Mouse (Mus musculus): ENCODE measurements around the gene Rassf7. TPM values are rescaled to one million over a fixed set of nuclear protein-coding genes. Genes with fewer than 3 reads are reported as not detected.

Rassf7 gene
- 20.3 and 23.3 TPM in 2 replicates for polyA plus RNA-seq (2012; rRNA removed)

DNA sequence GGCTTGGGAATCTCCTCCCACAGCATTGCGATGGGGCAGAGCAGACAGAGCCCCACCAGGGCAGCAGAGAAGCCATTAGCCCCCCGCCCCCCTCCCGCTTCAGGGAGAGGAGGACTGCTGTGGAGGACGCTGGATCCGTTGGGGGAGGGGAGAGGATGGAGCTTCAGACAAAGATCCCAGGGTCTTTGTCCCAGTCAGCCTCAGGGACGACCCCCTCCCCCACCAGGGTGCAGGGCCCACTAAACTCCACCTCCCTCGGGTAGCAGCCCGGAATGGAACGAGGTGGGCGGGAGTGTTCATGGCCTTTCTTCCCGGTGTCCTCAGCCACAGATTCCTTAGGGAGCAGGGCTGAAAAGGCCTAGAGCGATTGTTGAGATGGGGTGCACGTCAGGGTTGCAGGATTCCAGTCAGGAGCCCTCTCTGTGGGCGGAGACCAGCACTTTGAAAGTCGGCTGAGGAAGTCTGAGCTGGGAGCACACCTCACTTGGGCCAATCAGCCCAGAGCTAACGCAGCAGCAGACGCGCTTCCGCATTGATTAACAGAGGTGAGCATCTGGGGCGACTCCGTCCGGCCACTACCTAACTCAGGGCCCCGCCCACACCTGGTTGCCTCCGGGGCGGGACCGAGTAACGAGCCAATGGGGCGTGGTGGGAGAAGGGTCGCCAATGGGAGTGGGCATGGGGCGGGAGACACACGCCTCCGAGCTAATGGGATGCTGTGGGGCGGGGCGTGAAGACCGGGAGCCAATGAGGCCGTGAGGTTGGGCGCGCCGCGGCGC is at the start of gene Rassf7:
Gene Rassf7, plus strand, starts transcription at position 760 of the 779 bp plus-strand sequence.

DNA sequence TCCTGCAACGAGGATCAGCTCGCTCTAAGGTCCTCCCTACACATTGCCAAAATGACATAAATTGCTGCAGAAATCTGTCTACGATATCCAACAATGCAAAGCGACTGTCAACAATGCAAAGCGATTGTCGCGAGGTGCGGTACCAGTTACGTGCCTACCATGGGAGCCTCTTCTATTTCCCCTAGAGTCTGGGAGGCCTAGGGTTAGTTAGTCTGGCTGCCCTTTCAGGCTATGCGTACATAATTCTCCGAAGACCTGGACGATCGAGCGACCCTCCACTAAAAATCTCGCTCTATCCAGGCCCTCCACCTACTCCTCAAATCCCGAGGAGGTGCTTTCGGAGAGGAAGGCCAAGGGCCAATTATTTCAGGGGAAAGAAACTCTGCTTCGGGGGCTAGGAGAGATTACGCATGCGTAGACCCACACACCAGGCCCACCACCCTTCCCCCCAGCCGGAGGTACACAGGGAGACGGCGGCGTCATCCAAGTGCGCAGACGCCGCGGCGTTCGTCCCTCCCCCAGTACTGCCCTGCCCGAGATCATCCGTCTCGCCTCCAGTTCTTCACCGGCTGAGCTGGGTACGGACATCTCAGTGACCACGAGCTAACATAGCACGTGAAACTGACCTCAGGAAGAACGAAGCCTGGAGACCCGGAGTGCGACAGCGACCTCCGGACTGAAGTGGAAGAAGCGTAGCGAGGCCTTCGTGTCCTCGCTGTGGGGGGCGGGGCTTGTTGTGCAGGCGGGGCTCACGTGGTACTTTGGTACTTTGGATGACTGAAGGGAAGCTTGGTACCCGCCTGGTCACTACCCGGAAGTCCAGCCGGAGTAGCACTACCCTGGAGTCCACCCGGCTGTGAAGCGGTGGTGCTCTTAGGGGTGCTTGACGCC is 43.3 kb upstream of the Rassf7 start, which contains the start of gene Rnh1:
Gene Rnh1, minus strand, starts transcription at position 742 of the 891 bp plus-strand sequence.

DNA sequence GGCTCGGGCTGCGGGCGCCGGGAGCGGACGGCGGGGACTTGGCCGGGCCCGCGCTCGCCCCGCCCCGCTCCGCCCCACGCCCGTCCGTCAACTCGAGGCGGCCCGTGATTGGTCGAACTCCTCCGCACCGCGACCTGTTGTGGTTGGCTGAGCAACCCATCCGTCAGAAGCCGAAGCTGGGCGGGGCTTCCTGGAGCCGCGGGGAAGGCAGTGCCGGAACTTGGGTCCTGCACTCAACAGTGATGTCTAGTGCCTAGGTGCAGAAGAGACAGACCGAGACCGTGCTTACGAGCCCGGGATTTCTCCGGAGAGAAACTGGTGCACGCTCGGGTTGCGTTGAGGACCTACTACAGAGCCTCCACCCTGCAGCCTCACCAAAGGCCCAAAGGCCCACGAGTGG is 21.7 kb upstream of the Rassf7 start, which contains the start of the genes Hras and Lrrc56:
Gene Hras, minus strand, starts transcription at position 58 of the 400 bp plus-strand sequence.
Gene Lrrc56, plus strand, starts transcription at position 210 of the 400 bp plus-strand sequence.

DNA sequence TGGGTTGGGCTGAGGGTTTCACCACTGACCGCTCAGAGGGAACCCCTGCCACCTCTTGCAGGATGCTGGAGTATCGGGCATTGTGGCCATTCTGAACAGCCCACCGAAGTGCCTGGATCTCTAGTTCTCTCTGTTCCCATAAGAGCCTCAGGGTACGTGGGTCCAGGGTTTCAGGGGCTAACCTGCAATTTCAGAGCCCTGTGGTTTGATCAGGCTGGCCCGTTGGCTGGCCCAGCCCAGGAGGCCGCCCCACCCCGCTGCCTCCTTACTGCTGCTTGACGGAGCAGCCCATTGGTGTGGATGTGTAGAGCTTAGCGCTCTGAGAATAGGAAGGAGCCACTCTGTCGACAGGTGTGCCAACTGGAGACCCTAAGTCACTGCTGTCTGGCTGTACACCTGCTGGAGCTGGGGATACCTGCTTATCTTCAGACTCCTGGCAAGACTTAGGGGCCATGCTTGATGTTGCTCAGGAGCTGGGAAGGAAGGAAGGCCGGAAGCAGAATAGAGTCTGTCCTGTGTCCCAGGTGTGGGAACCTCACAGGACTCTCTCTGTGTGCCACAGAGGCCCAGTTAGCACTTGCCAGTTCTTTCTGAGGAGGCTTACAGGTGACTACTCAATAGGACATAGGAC is 1.9 kb upstream of the Rassf7 start, which contains the start of gene Lmntd2:
Gene Lmntd2, minus strand, starts transcription at position 476 of the 631 bp plus-strand sequence.

DNA sequence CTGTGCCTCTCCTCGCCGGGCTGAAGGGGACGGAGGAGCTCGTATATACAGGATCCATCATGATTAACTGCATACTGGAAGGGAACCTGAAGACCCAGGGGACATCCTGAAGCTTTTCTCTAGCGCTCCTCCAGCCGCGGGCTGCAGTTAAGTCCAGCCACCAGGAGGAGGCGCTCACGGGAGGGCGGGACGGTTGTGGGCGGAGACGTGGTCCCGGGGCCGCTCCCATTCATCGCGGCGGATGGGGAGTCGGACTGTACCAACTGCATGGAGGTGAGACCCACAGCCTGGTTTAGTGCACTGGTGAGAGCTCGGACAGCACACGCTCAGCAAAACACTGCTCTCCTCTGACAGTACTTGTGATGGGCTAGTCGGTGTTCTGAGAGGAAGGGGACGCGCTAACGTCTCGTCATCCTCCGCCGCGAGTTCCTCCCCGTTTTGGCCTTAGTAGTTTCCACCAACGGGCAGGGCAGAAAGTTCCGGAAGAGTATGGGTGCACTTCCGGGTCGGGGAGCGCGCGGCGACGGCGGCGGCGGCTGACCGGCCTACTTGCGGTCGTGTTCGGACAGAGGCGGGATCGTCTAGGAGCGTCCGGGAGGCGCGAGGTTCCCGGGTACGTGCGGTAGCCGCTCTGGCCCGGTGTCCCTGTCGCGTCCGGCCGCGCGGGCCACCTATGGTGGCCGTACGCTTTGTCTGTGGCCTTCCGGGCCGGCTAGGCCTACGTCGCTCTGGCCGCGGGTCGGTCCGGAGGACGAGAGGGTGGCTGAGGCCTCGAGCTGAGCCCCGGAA is 12.8 kb downstream of the Rassf7 start, which contains the start of gene Phrf1:
Gene Phrf1, plus strand, starts transcription at position 506 of the 789 bp plus-strand sequence.

DNA sequence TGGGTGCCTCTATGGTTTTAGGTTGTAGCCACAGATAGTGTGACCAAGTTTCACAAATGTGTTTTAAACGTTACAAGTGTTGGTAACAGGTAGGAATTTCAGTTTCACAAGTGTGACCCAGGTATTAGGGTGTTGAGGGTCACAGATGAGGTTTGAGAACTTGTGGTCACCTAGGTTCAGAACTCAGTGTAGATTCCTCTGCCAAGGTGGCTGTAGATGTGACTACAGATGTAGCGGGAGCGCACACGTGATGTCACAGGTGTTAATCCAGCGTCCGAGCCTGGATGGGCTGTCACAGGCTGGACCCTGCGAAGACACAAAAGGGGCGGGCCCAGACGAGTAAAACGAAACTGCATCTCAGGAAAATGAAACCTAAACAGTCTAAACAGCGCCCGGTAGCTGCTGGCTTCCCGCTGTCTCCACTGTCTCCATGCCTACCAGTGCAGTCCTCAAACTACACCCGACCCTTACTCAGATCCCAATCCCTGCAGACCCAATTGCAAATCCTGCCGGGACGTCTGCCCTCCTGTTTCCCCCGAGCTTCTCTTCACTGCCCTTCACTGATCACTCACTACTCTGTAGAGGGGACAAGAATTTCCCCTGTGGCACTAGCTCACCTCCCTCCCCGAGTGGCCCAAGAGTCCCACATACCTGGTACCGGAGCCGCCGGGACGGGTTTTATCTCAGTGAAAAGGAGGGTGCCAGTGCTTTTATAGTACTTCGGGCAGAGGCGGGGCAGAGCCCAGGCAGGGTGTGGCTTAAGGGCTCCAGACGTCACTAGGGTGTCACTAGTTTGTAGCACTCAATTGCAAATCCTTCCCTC is 50.3 kb downstream of the Rassf7 start, which contains the start of gene Irf7:
Gene Irf7, minus strand, starts transcription at position 743 of the 823 bp plus-strand sequence.

Other genes starting within 250 kb of the Rassf7 start
- gene Ifitm1, start 248.6 kb upstream of the Rassf7 start, polyA plus RNA-seq (2012; rRNA removed), result 33.6 and 57.6 TPM in 2 replicates
- 43.6 and 46.5 TPM in 2 replicates for gene Ifitm3, start 205.1 kb upstream of the Rassf7 start, polyA plus RNA-seq (2012; rRNA removed)
- 0.56 and 0.82 TPM in 2 replicates for gene Ifitm6, start 197.9 kb upstream of the Rassf7 start, polyA plus RNA-seq (2012; rRNA removed)
- gene Gm17387, start 186.7 kb upstream of the Rassf7 start, polyA plus RNA-seq (2012; rRNA removed), result not detected in 2 replicates
- 186 and 189 TPM in 2 replicates for gene B4galnt4, start 154.8 kb upstream of the Rassf7 start, polyA plus RNA-seq (2012; rRNA removed)
- 0.04 and 1.6 TPM in 2 replicates for gene Pkp3, start 137.6 kb upstream of the Rassf7 start, polyA plus RNA-seq (2012; rRNA removed)
- gene Sigirr, start 115.3 kb upstream of the Rassf7 start, polyA plus RNA-seq (2012; rRNA removed), result 2.3 and 2.5 TPM in 2 replicates
- 0.92 and 1.00 TPM in 2 replicates for gene Ano9, start 98.1 kb upstream of the Rassf7 start, polyA plus RNA-seq (2012; rRNA removed)
- gene Ptdss2, start 93.5 kb upstream of the Rassf7 start, polyA plus RNA-seq (2012; rRNA removed), result 57.7 and 58.1 TPM in 2 replicates
- 31.5 and 34.6 TPM in 2 replicates for gene Rnh1, start 43.0 kb upstream of the Rassf7 start, polyA plus RNA-seq (2012; rRNA removed)
- gene Hras, start 21.9 kb upstream of the Rassf7 start, polyA plus RNA-seq (2012; rRNA removed), result 203 and 213 TPM in 2 replicates
- 14.1 and 14.9 TPM in 2 replicates for gene Lrrc56, start 21.7 kb upstream of the Rassf7 start, polyA plus RNA-seq (2012; rRNA removed)
- 0.92 and 0.97 TPM in 2 replicates for gene Lmntd2, start 1.8 kb upstream of the Rassf7 start, polyA plus RNA-seq (2012; rRNA removed)
- gene Phrf1, start 12.9 kb downstream of the Rassf7 start, polyA plus RNA-seq (2012; rRNA removed), result 24.7 and 26.9 TPM in 2 replicates
- 4.2 and 6.9 TPM in 2 replicates for gene Irf7, start 50.6 kb downstream of the Rassf7 start, polyA plus RNA-seq (2012; rRNA removed)
- gene Cdhr5, start 60.9 kb downstream of the Rassf7 start, polyA plus RNA-seq (2012; rRNA removed), result 0.04 and 0.08 TPM in 2 replicates
- gene Sct, start 63.3 kb downstream of the Rassf7 start, polyA plus RNA-seq (2012; rRNA removed), result 1.5 and 2.2 TPM in 2 replicates
- 0.66 and 0.71 TPM in 2 replicates for gene Drd4, start 76.1 kb downstream of the Rassf7 start, polyA plus RNA-seq (2012; rRNA removed)
- 67.1 and 68.9 TPM in 2 replicates for gene Deaf1, start 111.8 kb downstream of the Rassf7 start, polyA plus RNA-seq (2012; rRNA removed)
- 53.0 TPM in 2 replicates for gene Tmem80, start 111.9 kb downstream of the Rassf7 start, polyA plus RNA-seq (2012; rRNA removed)
- 1.3 and 3.0 TPM in 2 replicates for gene Eps8l2, start 123.0 kb downstream of the Rassf7 start, polyA plus RNA-seq (2012; rRNA removed)
- gene Taldo1, start 176.3 kb downstream of the Rassf7 start, polyA plus RNA-seq (2012; rRNA removed), result 245 and 264 TPM in 2 replicates
- gene Gatd1, start 198.3 kb downstream of the Rassf7 start, polyA plus RNA-seq (2012; rRNA removed), result 69.5 and 71.9 TPM in 2 replicates
- gene Cend1, start 213.6 kb downstream of the Rassf7 start, polyA plus RNA-seq (2012; rRNA removed), result 63.4 and 64.9 TPM in 2 replicates
- gene Slc25a22, start 222.0 kb downstream of the Rassf7 start, polyA plus RNA-seq (2012; rRNA removed), result 166 and 178 TPM in 2 replicates
- gene Pidd1, start 228.2 kb downstream of the Rassf7 start, polyA plus RNA-seq (2012; rRNA removed), result 9.0 and 10.0 TPM in 2 replicates
- 868 and 877 TPM in 2 replicates for gene Rplp2, start 231.5 kb downstream of the Rassf7 start, polyA plus RNA-seq (2012; rRNA removed)
- 14.3 and 15.6 TPM in 2 replicates for gene Pnpla2, start 239.3 kb downstream of the Rassf7 start, polyA plus RNA-seq (2012; rRNA removed)
- gene Cracr2b, start 245.2 kb downstream of the Rassf7 start, polyA plus RNA-seq (2012; rRNA removed), result 4.8 TPM in 2 replicates

All from central nervous system, embryonic 18 days (tissue).